Mouse (Mus musculus): ENCODE results near the gene Slc20a1. TPM values are rescaled to one million over a fixed set of nuclear protein-coding genes. Genes with fewer than 3 reads are reported as not detected.

The Slc20a1 gene
- polyA plus RNA-seq, 1 experiment from 2014 or later: 59.0 TPM

GRCm38 (mm10) chr2:129227709-129228108 is 29.1 kb downstream of the Slc20a1 start:
- Histone ChIP-seq H3K4me2 (ENCODE audit: low read length) (no peak overlapping the region), H3K9me3 (ENCODE audit: control insufficient read depth, low read length) (no peaks in the 10 kb centered on the region), H3K36me3 (ENCODE audit: control insufficient read depth, insufficient read depth, low read length) (no peaks in the 10 kb centered on the region), H3K27ac (replicated peaks; ENCODE audit: low read depth, low read length) (no peak overlapping the region), H3K4me1 (ENCODE audit: control insufficient read depth, insufficient read depth, low read length) (no peaks in the 10 kb centered on the region), H3K4me3 (replicated peaks; ENCODE audit: low read depth, low read length) (no peak overlapping the region), H3K27me3 (ENCODE audit: control insufficient read depth, insufficient read depth, low read length) (no peaks in the 10 kb centered on the region), H3K9ac (replicated peaks; ENCODE audit: low read length) (no peak overlapping the region)
- DNase-seq (no peak), ATAC-seq (ENCODE audit: low FRiP score, low TSS enrichment) (no peak)
- 84% methylated on average over 6 of the region's 7 CpGs for WGBS

GRCm38 (mm10) chr2:129228571-129228970 is 30.0 kb downstream of the Slc20a1 start:
- WGBS: 93% methylated on average over 4 of the region's 4 CpGs
- H3K9ac ChIP-seq (replicated peaks; ENCODE audit: low read length): no peak overlapping the region
- ATAC-seq (ENCODE audit: low FRiP score, low TSS enrichment): no peak
- no peaks in the 10 kb centered on the region for H3K9me3 ChIP-seq (ENCODE audit: control insufficient read depth, low read length)
- no peak overlapping the region for H3K4me2 ChIP-seq (ENCODE audit: low read length)
- no peak for DNase-seq
- no peaks in the 10 kb centered on the region for H3K4me1 ChIP-seq (ENCODE audit: control insufficient read depth, insufficient read depth, low read length)
- no peak overlapping the region for H3K4me3 ChIP-seq (replicated peaks; ENCODE audit: low read depth, low read length)
- no peaks in the 10 kb centered on the region for H3K27me3 ChIP-seq (ENCODE audit: control insufficient read depth, insufficient read depth, low read length)
- H3K36me3 ChIP-seq (ENCODE audit: control insufficient read depth, insufficient read depth, low read length): no peaks in the 10 kb centered on the region
- no peak overlapping the region for H3K27ac ChIP-seq (replicated peaks; ENCODE audit: low read depth, low read length)

- Histone ChIP-seq H3K27ac (replicated peaks; ENCODE audit: low read depth, low read length) (no peak overlapping the region), H3K4me1 (ENCODE audit: control insufficient read depth, insufficient read depth, low read length) (no peaks in the 10 kb centered on the region), H3K4me2 (ENCODE audit: low read length) (no peak overlapping the region), H3K36me3 (ENCODE audit: control insufficient read depth, insufficient read depth, low read length) (no peaks in the 10 kb centered on the region), H3K9ac (replicated peaks; ENCODE audit: low read length) (no peak overlapping the region), H3K9me3 (ENCODE audit: control insufficient read depth, low read length) (no peaks in the 10 kb centered on the region), H3K27me3 (ENCODE audit: control insufficient read depth, insufficient read depth, low read length) (no peaks in the 10 kb centered on the region), H3K4me3 (replicated peaks; ENCODE audit: low read depth, low read length) (no peak overlapping the region)
- 96% methylated on average over 7 of the region's 7 CpGs for WGBS
- DNase-seq (no peak), ATAC-seq (ENCODE audit: low FRiP score, low TSS enrichment) (no peak)
Observed at GRCm38 (mm10) chr2:129229316-129229715, 30.8 kb downstream of the Slc20a1 start.

GRCm38 (mm10) chr2:129232023-129232422 is 33.5 kb downstream of the Slc20a1 start:
- H3K9ac ChIP-seq (replicated peaks; ENCODE audit: low read length): no peak overlapping the region
- H3K36me3 ChIP-seq (ENCODE audit: control insufficient read depth, insufficient read depth, low read length): no peaks in the 10 kb centered on the region
- H3K4me2 ChIP-seq (ENCODE audit: low read length): no peak overlapping the region
- ATAC-seq (ENCODE audit: low FRiP score, low TSS enrichment): no peak
- no peaks in the 10 kb centered on the region for H3K9me3 ChIP-seq (ENCODE audit: control insufficient read depth, low read length)
- H3K27me3 ChIP-seq (ENCODE audit: control insufficient read depth, insufficient read depth, low read length): no peaks in the 10 kb centered on the region
- no peak overlapping the region for H3K27ac ChIP-seq (replicated peaks; ENCODE audit: low read depth, low read length)
- no peaks in the 10 kb centered on the region for H3K4me1 ChIP-seq (ENCODE audit: control insufficient read depth, insufficient read depth, low read length)
- H3K4me3 ChIP-seq (replicated peaks; ENCODE audit: low read depth, low read length): no peak overlapping the region
- WGBS: 70% methylated on average over 4 of the region's 4 CpGs
- DNase-seq: no peak

GRCm38 (mm10) chr2:129232484-129232883 is 33.9 kb downstream of the Slc20a1 start:
- DNase-seq (no peak), ATAC-seq (ENCODE audit: low FRiP score, low TSS enrichment) (no peak)
- H3K4me2 ChIP-seq (ENCODE audit: low read length): no peak overlapping the region
- H3K36me3 ChIP-seq (ENCODE audit: control insufficient read depth, insufficient read depth, low read length): no peaks in the 10 kb centered on the region
- WGBS: 85% methylated on average over 9 of the region's 9 CpGs
- no peak overlapping the region for H3K27ac ChIP-seq (replicated peaks; ENCODE audit: low read depth, low read length)
- no peak overlapping the region for H3K9ac ChIP-seq (replicated peaks; ENCODE audit: low read length)
- H3K9me3 ChIP-seq (ENCODE audit: control insufficient read depth, low read length): no peaks in the 10 kb centered on the region
- H3K4me1 ChIP-seq (ENCODE audit: control insufficient read depth, insufficient read depth, low read length): no peaks in the 10 kb centered on the region
- no peaks in the 10 kb centered on the region for H3K27me3 ChIP-seq (ENCODE audit: control insufficient read depth, insufficient read depth, low read length)
- no peak overlapping the region for H3K4me3 ChIP-seq (replicated peaks; ENCODE audit: low read depth, low read length)

GRCm38 (mm10) chr2:129233218-129233617 is 34.7 kb downstream of the Slc20a1 start:
- H3K9ac ChIP-seq (replicated peaks; ENCODE audit: low read length): no peak overlapping the region
- no peak for DNase-seq
- no peak overlapping the region for H3K4me2 ChIP-seq (ENCODE audit: low read length)
- no peak overlapping the region for H3K27ac ChIP-seq (replicated peaks; ENCODE audit: low read depth, low read length)
- H3K4me3 ChIP-seq (replicated peaks; ENCODE audit: low read depth, low read length): no peak overlapping the region
- H3K27me3 ChIP-seq (ENCODE audit: control insufficient read depth, insufficient read depth, low read length): no peaks in the 10 kb centered on the region
- H3K4me1 ChIP-seq (ENCODE audit: control insufficient read depth, insufficient read depth, low read length): no peaks in the 10 kb centered on the region
- WGBS: 84% methylated on average over 1 of the region's 1 CpGs
- ATAC-seq (ENCODE audit: low FRiP score, low TSS enrichment): no peak
- no peaks in the 10 kb centered on the region for H3K9me3 ChIP-seq (ENCODE audit: control insufficient read depth, low read length)
- no peaks in the 10 kb centered on the region for H3K36me3 ChIP-seq (ENCODE audit: control insufficient read depth, insufficient read depth, low read length)

- Histone ChIP-seq H3K27ac (replicated peaks; ENCODE audit: low read depth, low read length) (no peak overlapping the region), H3K4me2 (ENCODE audit: low read length) (no peak overlapping the region), H3K9me3 (ENCODE audit: control insufficient read depth, low read length) (no peaks in the 10 kb centered on the region), H3K27me3 (ENCODE audit: control insufficient read depth, insufficient read depth, low read length) (no peaks in the 10 kb centered on the region), H3K4me1 (ENCODE audit: control insufficient read depth, insufficient read depth, low read length) (no peaks in the 10 kb centered on the region), H3K9ac (replicated peaks; ENCODE audit: low read length) (no peak overlapping the region), H3K4me3 (replicated peaks; ENCODE audit: low read depth, low read length) (no peak overlapping the region), H3K36me3 (ENCODE audit: control insufficient read depth, insufficient read depth, low read length) (no peaks in the 10 kb centered on the region)
- no peak for ATAC-seq (ENCODE audit: low FRiP score, low TSS enrichment)
- no peak for DNase-seq
- 43% methylated on average over 9 of the region's 9 CpGs for WGBS
Observed at GRCm38 (mm10) chr2:129233803-129234477, 35.4 kb downstream of the Slc20a1 start.

- Histone ChIP-seq H3K27me3 (ENCODE audit: control insufficient read depth, insufficient read depth, low read length) (no peaks in the 10 kb centered on the region), H3K9me3 (ENCODE audit: control insufficient read depth, low read length) (no peaks in the 10 kb centered on the region), H3K4me2 (ENCODE audit: low read length) (no peak overlapping the region), H3K9ac (replicated peaks; ENCODE audit: low read length) (no peak overlapping the region), H3K36me3 (ENCODE audit: control insufficient read depth, insufficient read depth, low read length) (no peaks in the 10 kb centered on the region), H3K27ac (replicated peaks; ENCODE audit: low read depth, low read length) (no peak overlapping the region), H3K4me3 (replicated peaks; ENCODE audit: low read depth, low read length) (no peak overlapping the region), H3K4me1 (ENCODE audit: control insufficient read depth, insufficient read depth, low read length) (no peaks in the 10 kb centered on the region)
- WGBS: 92% methylated on average over 2 of the region's 2 CpGs
- DNase-seq (no peak), ATAC-seq (ENCODE audit: low FRiP score, low TSS enrichment) (no peak)
Observed at GRCm38 (mm10) chr2:129234731-129235130, 36.2 kb downstream of the Slc20a1 start.

- no peak overlapping the region for H3K9ac ChIP-seq (replicated peaks; ENCODE audit: low read length)
- no peak for DNase-seq
- no peak overlapping the region for H3K4me3 ChIP-seq (replicated peaks; ENCODE audit: low read depth, low read length)
- no peaks in the 10 kb centered on the region for H3K36me3 ChIP-seq (ENCODE audit: control insufficient read depth, insufficient read depth, low read length)
- no peaks in the 10 kb centered on the region for H3K27me3 ChIP-seq (ENCODE audit: control insufficient read depth, insufficient read depth, low read length)
- no peaks in the 10 kb centered on the region for H3K4me1 ChIP-seq (ENCODE audit: control insufficient read depth, insufficient read depth, low read length)
- H3K27ac ChIP-seq (replicated peaks; ENCODE audit: low read depth, low read length): no peak overlapping the region
- ATAC-seq (ENCODE audit: low FRiP score, low TSS enrichment): no peak
- 73% methylated on average over 4 of the region's 4 CpGs for WGBS
- no peaks in the 10 kb centered on the region for H3K9me3 ChIP-seq (ENCODE audit: control insufficient read depth, low read length)
- H3K4me2 ChIP-seq (ENCODE audit: low read length): no peak overlapping the region
Observed at GRCm38 (mm10) chr2:129236526-129236925, 38.0 kb downstream of the Slc20a1 start.

Measured in midbrain, embryonic 14.5 days (tissue).